Mouse (Mus musculus) forebrain, embryonic 15.5 days (tissue): ENCODE measurements around the gene Ak8. TPM values are rescaled to one million over a fixed set of nuclear protein-coding genes. Genes with fewer than 3 reads are reported as not detected.

Source experiments
- ATAC-seq: fragments of 200-750 bp; cut with Nextera tagmentation; replicated peaks from 2 replicates; pipeline ENCODE4 v1.8.0; 2017; ENCODE audit warnings: mild to moderate bottlenecking, moderate TSS enrichment, moderate library complexity
- H3K27ac ChIP-seq: fragments of 300-500 bp; sonication (generic); replicated peaks from 2 replicates; pipeline ENCODE4 v1.5.1; 2015; ENCODE audit warnings: mild to moderate bottlenecking, inconsistent platforms
- H3K27me3 ChIP-seq: fragments of 300-500 bp; sonication (generic); 2 replicates; pipeline ENCODE4 v1.6.1; 2015; ENCODE audit warnings: inconsistent platforms
- H3K36me3 ChIP-seq: fragments of 300-500 bp; sonication (generic); 2 replicates; pipeline ENCODE4 v1.6.1; 2015; ENCODE audit warnings: mild to moderate bottlenecking, inconsistent platforms
- H3K4me1 ChIP-seq: fragments of 300-500 bp; sonication (generic); 2 replicates; pipeline ENCODE4 v1.6.1; 2015; ENCODE audit warnings: inconsistent platforms
- H3K4me2 ChIP-seq: fragments of 300-500 bp; sonication (generic); replicated peaks from 2 replicates; pipeline ENCODE4 v1.6.1; 2015; ENCODE audit warnings: mild to moderate bottlenecking, inconsistent platforms
- H3K4me3 ChIP-seq: fragments of 300-500 bp; sonication (generic); 2 replicates; pipeline ENCODE4 v1.5.1; 2015; ENCODE audit warnings: mild to moderate bottlenecking, inconsistent platforms
- H3K9ac ChIP-seq: fragments of 300-500 bp; sonication (generic); replicated peaks from 2 replicates; pipeline ENCODE4 v1.6.1; 2015; ENCODE audit warnings: mild to moderate bottlenecking, inconsistent platforms
- H3K9me3 ChIP-seq: fragments of 300-500 bp; sonication (generic); 2 replicates; pipeline ENCODE4 v1.6.1; 2016; ENCODE audit warnings: inconsistent platforms
- WGBS: fragments of 180-500 bp; shearing (Covaris S2); methylation state at CpG from one replicate; pipeline ENCODE4 v1.1.7; 2015; ENCODE audit warnings: mixed read lengths; 5-methylcytosine and 5-hydroxymethylcytosine counted together
- polyA plus RNA-seq: library from polyadenylated mRNA; unstranded; fragments of >200 nt; fragmentation: Nextera tagmentation; extraction: Ambion mirVana; gene quantifications from 2 replicates; pipeline ENCODE4 v1.2.1, GENCODE M21; 2015

Ak8 gene
- polyA plus RNA-seq, 1 experiment from 2014 or later, result 1.7 TPM

GRCm38 (mm10) chr2:28742701-28743100 is 42.7 kb downstream of the Ak8 start:
- H3K36me3 ChIP-seq, result no peaks in the 10 kb centered on the region
- 0 out of 2 replicates have a peak, but pooled peaks cover 3% of the 10 kb centered on the region for H3K4me1 ChIP-seq
- no peak for ATAC-seq
- no peaks in the 10 kb centered on the region for H3K9me3 ChIP-seq
- H3K4me2 ChIP-seq, result no peak overlapping the region
- H3K27ac ChIP-seq, result no peak overlapping the region
- WGBS, result 75% methylated on average over 8 of the region's 8 CpGs
- no peak overlapping the region for H3K4me3 ChIP-seq
- no peak overlapping the region for H3K9ac ChIP-seq
- peaks cover 13% of the 10 kb centered on the region; the same call in 1 of the 2 replicates for H3K27me3 ChIP-seq

DNA sequence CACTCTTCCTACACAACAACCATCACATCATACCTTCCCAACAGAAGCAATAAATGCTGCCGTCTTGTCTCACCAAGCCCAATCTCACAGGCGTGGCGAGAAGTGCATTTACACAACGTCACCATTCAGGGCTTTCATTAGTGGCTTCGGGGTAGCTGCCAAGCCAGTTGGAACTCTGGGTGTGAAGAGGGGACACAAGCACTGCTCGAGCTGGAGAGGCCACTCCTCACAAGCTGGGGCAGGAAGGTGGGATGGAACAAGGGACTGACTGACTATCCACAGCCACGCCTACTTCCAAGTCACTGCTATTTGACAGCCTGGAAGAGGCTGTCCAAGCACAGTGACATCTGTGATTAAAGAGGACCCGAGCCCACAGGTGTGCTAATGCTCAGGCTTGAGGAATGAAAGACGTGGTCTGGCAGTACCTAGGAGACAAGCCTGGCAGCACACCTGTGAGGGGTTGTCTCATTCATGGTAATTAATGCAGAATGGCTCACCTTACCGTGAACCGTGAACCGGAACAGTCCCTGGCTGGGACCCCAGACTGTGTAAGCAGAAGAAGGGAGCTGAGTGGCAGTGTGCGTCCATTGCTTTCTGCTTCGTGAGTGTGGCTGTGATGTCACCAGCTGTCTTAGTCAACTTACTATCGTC is 46.8 kb downstream of the Ak8 start:
- Histone ChIP-seq H3K4me1 (peaks cover 15% of the 10 kb centered on the region), H3K27me3 (peaks cover 35% of the 10 kb centered on the region), H3K9me3 (no peaks in the 10 kb centered on the region), H3K36me3 (no peaks in the 10 kb centered on the region), H3K9ac (no peak overlapping the region), H3K27ac (no peak overlapping the region), H3K4me2 (no peak overlapping the region), H3K4me3 (no peak overlapping the region)
- 76% methylated on average over 15 of the region's 15 CpGs for WGBS
- no peak for ATAC-seq

GRCm38 (mm10) chr2:28747705-28748104 is 47.7 kb downstream of the Ak8 start:
- Histone ChIP-seq H3K36me3 (no peaks in the 10 kb centered on the region), H3K4me1 (peaks cover 24% of the 10 kb centered on the region), H3K27me3 (peaks cover 39% of the 10 kb centered on the region), H3K27ac (no peak overlapping the region), H3K4me3 (no peak overlapping the region), H3K9me3 (no peaks in the 10 kb centered on the region), H3K9ac (no peak overlapping the region), H3K4me2 (no peak overlapping the region)
- WGBS, result 78% methylated on average over 2 of the region's 2 CpGs
- no peak for ATAC-seq

GRCm38 (mm10) chr2:28751186-28751585 is 51.2 kb downstream of the Ak8 start:
- Histone ChIP-seq H3K4me3 (peak overlapping the region; percentile 40), H3K27ac (no peak overlapping the region), H3K4me1 (peaks cover 28% of the 10 kb centered on the region), H3K27me3 (peaks cover 71% of the 10 kb centered on the region), H3K4me2 (peak overlapping the region; percentile 73), H3K9ac (peak overlapping the region; percentile 49), H3K36me3 (no peaks in the 10 kb centered on the region), H3K9me3 (no peaks in the 10 kb centered on the region)
- no peak for ATAC-seq
- WGBS, result under 1% methylated on average over 17 of the region's 17 CpGs

DNA sequence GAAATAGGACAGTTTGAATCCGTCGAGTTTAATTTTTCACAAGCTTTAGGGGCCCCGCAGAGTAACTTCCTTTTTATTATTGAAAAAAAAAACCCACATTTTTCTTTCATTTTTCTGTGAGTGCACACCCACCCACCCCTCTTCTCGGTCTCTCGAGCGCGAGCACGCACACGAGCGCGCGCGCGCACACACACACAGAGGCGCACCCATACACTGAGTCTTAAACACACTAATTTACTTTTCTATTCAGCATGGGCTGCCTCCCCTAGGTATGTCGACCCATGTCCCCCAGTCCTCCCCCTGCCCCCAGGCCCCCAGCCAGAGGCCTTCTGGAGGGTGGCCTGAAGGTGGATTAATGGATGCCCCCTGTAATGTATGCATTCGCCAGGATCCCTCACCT is 51.7 kb downstream of the Ak8 start:
- Histone ChIP-seq H3K27me3 (peaks cover 75% of the 10 kb centered on the region), H3K27ac (no peak overlapping the region)

GRCm38 (mm10) chr2:28752388-28752787 is 52.4 kb downstream of the Ak8 start:
- no peak for ATAC-seq
- Histone ChIP-seq H3K9me3 (no peaks in the 10 kb centered on the region), H3K27me3 (peaks cover 83% of the 10 kb centered on the region), H3K9ac (no peak overlapping the region), H3K36me3 (no peaks in the 10 kb centered on the region), H3K4me3 (no peak overlapping the region), H3K27ac (no peak overlapping the region), H3K4me1 (peaks cover 28% of the 10 kb centered on the region), H3K4me2 (no peak overlapping the region)
- WGBS, result 36% methylated on average over 8 of the region's 8 CpGs

More for the DNA sequence above, 51.7 kb downstream of the Ak8 start:
- Histone ChIP-seq H3K4me1 (peaks cover 28% of the 10 kb centered on the region), H3K9me3 (no peaks in the 10 kb centered on the region), H3K9ac (peak overlapping the region; percentile 49), H3K4me2 (peak overlapping the region; percentile 73), H3K36me3 (no peaks in the 10 kb centered on the region), H3K4me3 (peak overlapping the region; percentile 40)
- WGBS, result 4% methylated on average over 17 of the region's 17 CpGs
- peak; percentile 39 for ATAC-seq

DNA sequence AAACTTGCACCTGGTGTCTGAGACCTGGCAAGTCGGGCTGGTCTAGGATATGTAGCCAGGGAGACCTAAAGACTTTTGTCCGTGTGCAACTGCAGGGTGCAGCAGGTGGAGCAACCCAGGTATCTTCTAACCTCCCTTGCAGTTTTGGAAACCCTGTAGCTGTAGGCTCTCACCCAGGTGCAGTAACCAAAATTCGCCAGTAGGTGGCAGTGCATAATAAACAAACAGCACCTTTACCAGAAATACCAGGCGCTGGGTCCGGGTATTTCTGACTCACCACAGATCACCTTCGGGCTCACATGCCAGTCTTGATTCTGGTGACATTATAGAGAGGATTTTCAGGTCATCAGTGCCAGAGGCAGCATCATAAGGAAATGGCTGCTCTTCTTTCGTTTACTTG is 55.5 kb downstream of the Ak8 start:
- Histone ChIP-seq H3K9ac (no peak overlapping the region; the same call in 1 of the 2 replicates), H3K4me2 (no peak overlapping the region), H3K27ac (no peak overlapping the region), H3K27me3 (peaks cover 75% of the 10 kb centered on the region), H3K4me3 (no peak overlapping the region), H3K4me1 (peaks cover 25% of the 10 kb centered on the region), H3K9me3 (no peaks in the 10 kb centered on the region), H3K36me3 (no peaks in the 10 kb centered on the region)
- 2% methylated on average over 7 of the region's 7 CpGs for WGBS
- no peak for ATAC-seq

DNA sequence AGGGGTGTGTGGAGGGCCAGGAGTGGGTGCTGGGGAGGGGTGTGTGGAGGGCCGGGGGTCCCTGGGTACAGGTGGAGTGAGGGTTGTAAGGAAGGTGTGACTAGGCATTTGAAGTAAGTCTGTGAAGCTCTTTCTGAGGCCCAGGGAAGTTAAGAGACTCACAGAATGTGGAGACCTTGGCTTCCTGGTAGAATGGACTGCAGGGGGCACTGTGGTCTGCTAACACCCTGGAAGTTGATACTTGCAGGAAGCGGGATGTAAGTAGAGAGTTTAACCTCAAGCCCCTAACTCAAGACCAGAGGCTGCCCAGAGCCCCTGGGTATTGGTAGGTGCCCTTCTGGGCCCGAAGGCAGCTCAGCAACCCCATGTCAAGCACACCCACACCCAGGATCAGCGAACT is 56.2 kb downstream of the Ak8 start:
- Histone ChIP-seq H3K36me3 (no peaks in the 10 kb centered on the region), H3K27me3 (peaks cover 75% of the 10 kb centered on the region), H3K4me1 (peaks cover 17% of the 10 kb centered on the region), H3K9ac (no peak overlapping the region), H3K4me2 (no peak overlapping the region), H3K4me3 (no peak overlapping the region), H3K27ac (no peak overlapping the region), H3K9me3 (no peaks in the 10 kb centered on the region)
- ATAC-seq, result no peak; the same call in 1 of the 2 replicates
- 52% methylated on average over 4 of the region's 4 CpGs for WGBS

DNA sequence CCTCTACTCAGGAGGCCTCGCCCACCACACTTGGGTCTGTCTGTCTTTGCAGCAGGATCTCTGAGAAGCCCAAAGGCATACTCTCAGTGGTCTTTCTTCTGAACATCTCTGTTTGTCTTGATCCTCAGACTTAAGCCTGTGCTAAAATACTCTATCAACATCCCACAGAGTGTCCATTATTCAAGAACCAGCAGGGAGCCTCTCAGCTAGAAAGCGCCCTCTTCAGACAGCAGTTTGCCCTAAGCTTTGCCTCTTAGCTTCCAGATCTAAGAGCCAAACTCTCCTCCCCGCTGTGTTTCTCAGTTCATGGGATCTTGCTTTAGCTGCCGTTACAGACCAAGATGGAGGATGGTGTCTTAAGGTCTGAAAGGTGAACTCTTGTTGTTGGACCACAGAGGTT is 59.5 kb downstream of the Ak8 start:
- 14% methylated on average over 4 of the region's 4 CpGs for WGBS
- Histone ChIP-seq H3K4me3 (no peak overlapping the region), H3K27ac (no peak overlapping the region), H3K36me3 (no peaks in the 10 kb centered on the region), H3K9me3 (no peaks in the 10 kb centered on the region), H3K4me1 (no peaks in the 10 kb centered on the region), H3K9ac (no peak overlapping the region), H3K27me3 (peaks cover 59% of the 10 kb centered on the region), H3K4me2 (no peak overlapping the region)
- ATAC-seq, result no peak

GRCm38 (mm10) chr2:28766590-28766989 is 66.6 kb downstream of the Ak8 start:
- no peak overlapping the region for H3K4me2 ChIP-seq
- no peak overlapping the region for H3K4me3 ChIP-seq
- H3K27me3 ChIP-seq, result peaks cover 50% of the 10 kb centered on the region; the same call in 1 of the 2 replicates
- no peaks in the 10 kb centered on the region for H3K9me3 ChIP-seq
- H3K9ac ChIP-seq, result no peak overlapping the region
- 85% methylated on average over 4 of the region's 4 CpGs for WGBS
- H3K36me3 ChIP-seq, result no peaks in the 10 kb centered on the region
- H3K27ac ChIP-seq, result no peak overlapping the region
- no peak for ATAC-seq
- no peaks in the 10 kb centered on the region for H3K4me1 ChIP-seq

DNA sequence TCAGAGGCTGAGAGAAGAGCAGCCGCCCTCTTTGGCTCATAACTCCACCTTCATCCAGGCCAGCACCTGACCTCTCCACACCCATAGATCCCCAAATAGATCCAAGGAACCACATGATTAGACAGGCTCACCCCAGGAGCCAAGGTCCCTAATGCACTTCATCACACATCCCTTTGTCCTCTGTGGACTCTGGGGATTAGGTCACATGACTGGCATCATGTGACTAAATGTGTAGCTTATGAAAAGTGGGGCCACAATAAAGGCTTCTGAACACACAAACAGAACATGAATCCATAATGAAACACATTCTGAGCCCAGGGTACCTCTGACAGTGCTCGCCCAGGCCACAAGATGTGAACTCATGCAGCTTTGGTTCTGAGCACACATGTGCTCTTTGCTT is 67.1 kb downstream of the Ak8 start:
- Histone ChIP-seq H3K27ac (no peak overlapping the region), H3K9ac (no peak overlapping the region), H3K4me2 (no peak overlapping the region), H3K9me3 (no peaks in the 10 kb centered on the region), H3K36me3 (no peaks in the 10 kb centered on the region), H3K27me3 (peaks cover 55% of the 10 kb centered on the region; the same call in 1 of the 2 replicates), H3K4me3 (no peak overlapping the region), H3K4me1 (no peaks in the 10 kb centered on the region)
- WGBS, result 76% methylated on average over 2 of the region's 2 CpGs
- no peak for ATAC-seq

GRCm38 (mm10) chr2:28770697-28771096 is 70.7 kb downstream of the Ak8 start:
- H3K27ac ChIP-seq, result no peak overlapping the region
- no peaks in the 10 kb centered on the region for H3K9me3 ChIP-seq
- H3K36me3 ChIP-seq, result no peaks in the 10 kb centered on the region
- 54% methylated on average over 5 of the region's 5 CpGs for WGBS
- H3K4me2 ChIP-seq, result no peak overlapping the region
- no peak overlapping the region for H3K9ac ChIP-seq
- no peak overlapping the region for H3K4me3 ChIP-seq
- no peaks in the 10 kb centered on the region for H3K4me1 ChIP-seq
- ATAC-seq, result no peak
- H3K27me3 ChIP-seq, result peaks cover 65% of the 10 kb centered on the region

DNA sequence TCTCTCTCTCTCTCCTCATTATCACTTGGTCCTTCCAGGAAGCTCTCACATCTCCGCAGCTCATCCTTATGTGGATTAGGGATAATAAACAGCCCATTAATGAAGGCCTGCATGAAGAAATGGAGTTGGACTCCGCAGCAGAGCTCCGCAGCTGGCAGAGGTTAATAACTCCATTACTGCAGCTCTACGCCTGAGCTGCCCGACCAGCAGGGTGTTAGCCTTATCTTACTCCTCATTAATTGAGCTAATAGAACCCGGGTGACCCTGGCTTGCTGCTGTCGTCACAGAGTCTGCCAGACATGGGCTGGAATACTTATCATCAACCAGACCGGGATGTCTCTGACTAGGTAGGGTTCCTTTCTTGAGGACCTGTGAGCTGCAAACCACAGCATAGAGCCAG is 74.1 kb downstream of the Ak8 start:
- H3K27me3 ChIP-seq, result peaks cover 74% of the 10 kb centered on the region
- H3K27ac ChIP-seq, result no peak overlapping the region

More for the DNA sequence above, 74.1 kb downstream of the Ak8 start:
- Histone ChIP-seq H3K4me1 (no peaks in the 10 kb centered on the region), H3K36me3 (no peaks in the 10 kb centered on the region), H3K4me3 (no peak overlapping the region), H3K9ac (no peak overlapping the region), H3K9me3 (no peaks in the 10 kb centered on the region), H3K4me2 (no peak overlapping the region)
- no peak for ATAC-seq
- WGBS, result 45% methylated on average over 8 of the region's 8 CpGs
